Mouse (Mus musculus) c-Kit-positive CD71-positive TER-119-positive erythroid progenitor cells, embryonic 14.5 days (primary cell): ENCODE data around the gene Cd80.
"Not testable (repeated sequence)": the region's sequence is repeated elsewhere in the genome, so short reads cannot be mapped to it uniquely, and the experiment has no call there.

Experiments used
- DNase-seq: peaks from one replicate; pipeline ENCODE4 v3.0.0-alpha.2; 2013; ENCODE audit warnings: low spot score

Gene Cd80

GRCm38 (mm10) chr16:38455511-38456418, at the start of gene Cd80:
TSS of gene Cd80 (plus strand) at chr16:38455561.
- DNase-seq: no peak

- no peak for DNase-seq
Measured at GRCm38 (mm10) chr16:38406293-38406692, 49.1 kb upstream of the Cd80 start.

GRCm38 (mm10) chr16:38406708-38407107, 48.7 kb upstream of the Cd80 start:
- DNase-seq: no peak

DNA sequence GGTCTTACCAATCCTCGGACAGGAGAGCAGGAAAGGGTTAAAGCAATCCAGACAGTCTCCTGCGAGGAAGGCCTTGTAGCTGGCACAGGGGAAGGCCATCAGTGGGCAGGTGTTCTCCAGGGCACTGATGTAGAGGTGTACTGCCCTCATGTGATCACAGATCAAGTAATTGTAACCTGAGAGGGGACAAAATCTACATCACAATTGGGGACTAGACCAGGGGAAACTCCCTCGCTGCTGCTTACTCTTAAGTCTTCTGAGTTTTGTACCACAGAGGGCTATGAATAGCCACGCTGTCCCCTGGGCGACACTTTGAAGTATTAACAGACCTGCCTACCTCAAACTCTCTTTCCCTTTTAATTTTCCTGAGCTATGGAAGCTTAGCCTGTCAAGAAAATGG, 47.8 kb upstream of the Cd80 start:
- no peak for DNase-seq

DNA sequence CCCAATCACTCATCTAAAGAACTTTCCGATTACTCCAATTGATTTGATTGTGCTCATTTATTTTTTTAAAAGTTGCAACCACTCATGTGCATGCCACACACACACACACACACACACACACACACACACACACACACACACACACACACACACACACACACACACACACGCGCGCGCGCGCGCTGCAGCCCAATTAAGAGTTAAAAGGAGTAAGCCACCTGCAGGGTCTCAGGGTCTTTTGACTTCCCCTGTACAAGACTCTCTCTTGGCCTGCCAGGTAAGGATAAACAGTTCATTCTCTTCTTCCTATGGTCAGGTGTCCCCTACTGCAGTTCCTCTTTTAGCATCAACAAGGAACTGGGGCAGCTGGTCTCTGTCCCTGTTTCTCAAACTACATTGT, 46.9 kb upstream of the Cd80 start:
- DNase-seq: no peak

GRCm38 (mm10) chr16:38414953-38415352, 40.4 kb upstream of the Cd80 start:
- DNase-seq: no peak

DNA sequence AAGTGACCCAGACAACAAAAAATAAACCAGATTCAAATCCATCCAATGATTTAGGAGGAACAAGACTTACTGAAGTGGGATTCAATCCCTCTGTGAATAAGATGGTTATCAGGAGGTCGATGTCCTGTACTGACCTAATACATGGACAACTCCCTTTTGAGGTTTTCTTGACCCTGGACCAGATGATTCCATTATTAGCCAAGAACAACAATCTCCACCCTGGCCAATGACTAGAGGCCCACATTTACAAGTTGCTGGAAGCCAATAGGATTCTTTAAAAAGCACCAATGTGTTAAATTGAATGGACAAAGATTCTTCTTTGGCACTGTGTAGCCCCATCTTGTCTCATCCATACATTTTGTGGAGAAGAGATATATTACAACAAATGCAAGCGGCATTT, 30.0 kb upstream of the Cd80 start:
- no peak for DNase-seq

- no peak for DNase-seq
Measured at GRCm38 (mm10) chr16:38425799-38426198, 29.6 kb upstream of the Cd80 start.

GRCm38 (mm10) chr16:38431446-38432185, 23.7 kb upstream of the Cd80 start:
- DNase-seq: no peak

- DNase-seq: no peak
Measured at GRCm38 (mm10) chr16:38432498-38433425, 22.6 kb upstream of the Cd80 start, which contains the start of gene Pla1a. TSS of gene Pla1a (minus strand) at chr16:38433145.

DNA sequence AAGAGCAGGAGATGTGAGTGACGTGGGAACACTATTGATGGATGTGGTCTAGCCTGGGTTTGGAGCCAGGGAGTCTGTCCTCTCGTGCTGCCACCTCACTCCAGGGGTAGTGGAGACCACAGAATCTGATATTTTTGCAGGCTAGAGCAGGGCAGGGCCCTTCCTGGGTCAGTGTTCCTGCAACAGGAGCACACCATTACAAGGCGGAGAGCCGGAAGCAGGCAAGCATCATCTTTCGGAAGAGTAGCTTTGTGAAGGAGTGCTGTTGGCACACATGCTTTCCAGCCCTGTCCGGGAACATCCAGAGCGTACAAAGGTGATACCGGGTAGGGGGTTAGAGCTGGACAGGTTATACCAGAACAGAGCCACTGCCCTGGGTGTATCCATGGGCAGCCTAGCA, 21.8 kb upstream of the Cd80 start:
- DNase-seq: no peak

- DNase-seq: no peak
Measured at GRCm38 (mm10) chr16:38434295-38434795, 21.0 kb upstream of the Cd80 start.

DNA sequence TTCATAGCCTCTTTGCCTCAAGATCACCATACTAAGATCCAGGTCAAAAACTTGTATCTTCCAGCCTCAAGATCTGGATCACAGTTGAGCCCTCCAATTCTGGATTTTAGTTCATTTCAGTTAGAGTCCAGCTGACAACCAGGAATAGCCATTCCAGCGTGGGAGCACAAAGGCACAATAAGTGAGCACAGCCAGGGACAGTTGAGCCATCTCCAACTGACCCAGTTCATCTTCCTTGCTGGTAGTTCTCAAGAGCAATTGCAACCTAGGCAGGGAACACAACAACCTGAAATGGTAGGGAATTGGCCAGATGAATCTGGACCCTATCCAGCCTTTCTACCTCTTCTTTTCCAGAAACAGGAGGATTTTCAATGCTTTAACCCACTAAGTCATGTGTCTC, 16.2 kb upstream of the Cd80 start:
- no peak for DNase-seq

DNA sequence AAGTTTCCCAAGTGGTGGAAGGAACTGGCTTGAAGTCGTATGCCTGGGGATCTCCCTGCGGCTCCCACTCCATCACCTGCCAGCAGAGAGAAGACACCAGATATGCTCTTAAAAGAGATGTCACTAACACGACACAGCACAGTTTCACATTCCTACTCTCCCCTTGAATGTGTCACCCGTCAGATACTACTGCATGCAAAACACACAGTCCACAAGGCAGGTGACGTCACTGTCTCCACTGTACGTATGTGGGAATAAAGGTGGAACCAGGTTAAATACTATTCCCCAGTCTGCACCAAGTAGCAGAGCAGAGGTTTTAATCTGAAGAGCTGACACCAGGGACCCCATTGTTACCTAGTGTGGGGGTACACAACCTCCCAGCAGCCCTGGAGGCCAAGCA, 15.0 kb upstream of the Cd80 start:
- no peak for DNase-seq

GRCm38 (mm10) chr16:38441611-38442010, 13.8 kb upstream of the Cd80 start:
- no peak for DNase-seq

DNA sequence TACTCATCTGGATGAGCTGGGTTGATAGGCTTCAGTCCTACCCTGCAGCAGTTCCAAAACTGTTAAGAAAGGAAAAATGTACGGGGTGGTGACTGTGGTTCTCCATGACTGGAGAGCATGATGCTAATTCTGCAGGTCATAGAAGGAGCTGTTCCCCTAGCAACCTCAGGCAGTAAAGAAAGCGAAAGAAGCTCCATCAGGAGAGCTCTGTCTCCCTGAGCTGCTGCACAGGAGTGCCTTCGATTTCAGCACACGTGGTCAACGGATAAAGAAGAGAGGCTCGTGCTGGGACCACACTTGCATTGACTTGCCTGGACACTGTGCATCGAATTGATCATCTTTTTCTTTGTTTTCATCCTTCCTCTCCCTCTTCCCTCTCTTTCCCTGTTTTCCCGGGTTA, 13.1 kb upstream of the Cd80 start:
- DNase-seq: no peak

DNA sequence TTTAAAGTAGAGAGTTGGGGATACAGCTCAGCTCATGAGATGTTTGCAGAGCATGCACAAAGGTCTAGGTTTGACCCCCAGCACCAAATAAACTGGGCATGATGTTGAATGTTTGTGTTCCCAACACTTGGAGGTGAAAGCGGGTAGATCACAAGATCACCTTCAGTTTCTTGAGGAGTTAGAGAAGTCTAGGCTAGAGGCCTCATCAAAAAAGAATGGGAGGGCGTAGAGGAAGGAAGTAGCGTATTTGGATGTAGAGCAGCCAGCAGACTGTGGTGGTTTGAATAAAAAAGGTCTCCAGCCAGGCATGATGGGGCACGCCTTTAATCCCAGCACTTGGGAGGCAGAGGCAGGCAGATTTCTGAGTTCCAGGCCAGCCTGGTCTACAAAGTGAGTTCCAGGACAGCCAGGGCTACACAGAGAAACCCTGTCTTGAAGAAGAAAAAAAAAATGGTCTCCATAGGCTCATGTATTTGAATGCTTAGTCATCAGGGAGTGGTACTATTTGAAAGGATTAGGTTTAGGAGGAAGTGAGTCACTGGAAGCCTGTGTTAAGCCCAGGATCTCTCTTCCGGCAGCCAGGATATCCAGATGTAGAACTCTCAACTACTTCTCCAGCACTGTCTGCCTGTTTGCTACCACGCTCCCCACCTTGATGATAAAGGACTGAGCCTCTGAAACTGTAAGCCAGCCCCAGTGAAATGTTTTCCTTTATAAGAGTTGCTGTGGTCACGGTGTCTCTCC, 11.5 kb upstream of the Cd80 start:
- no peak for DNase-seq

- DNase-seq: no peak
Measured at GRCm38 (mm10) chr16:38445046-38445445, 10.3 kb upstream of the Cd80 start.

GRCm38 (mm10) chr16:38445576-38445975, 9.8 kb upstream of the Cd80 start:
- DNase-seq: no peak

- DNase-seq: not testable (repeated sequence)
Measured at GRCm38 (mm10) chr16:38446141-38446540, 9.2 kb upstream of the Cd80 start.

DNA sequence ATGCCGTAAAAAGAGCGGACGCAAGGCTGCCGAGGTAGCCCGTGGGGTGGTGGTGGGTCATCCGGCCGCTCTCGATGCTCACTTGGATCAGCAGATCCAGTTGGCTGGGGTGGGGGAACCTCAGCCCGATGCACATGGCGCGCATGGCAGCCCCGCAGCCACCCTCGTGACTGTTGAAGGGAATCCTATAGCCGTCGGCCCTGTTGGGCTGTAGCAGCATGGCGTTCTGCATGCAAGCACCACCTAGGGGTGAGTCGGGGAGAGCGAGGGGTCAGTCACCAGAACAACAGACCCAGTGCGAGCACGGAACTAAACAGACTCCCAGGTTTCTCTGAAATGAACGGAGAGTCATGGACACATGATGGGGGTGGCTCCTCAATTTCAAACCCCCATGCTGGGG, 8.0 kb upstream of the Cd80 start:
- no peak for DNase-seq
